Mouse (Mus musculus) megakaryocyte progenitor cell, adult 5-6 weeks (primary cell): ENCODE data around the gene Spg7. TPM values are rescaled to one million over a fixed set of nuclear protein-coding genes. Genes with fewer than 3 reads are reported as not detected.
"Not testable (repeated sequence)": the region's sequence is repeated elsewhere in the genome, so short reads cannot be mapped to it uniquely, and the experiment has no call there.

Experiments used
- ATAC-seq: replicated peaks from 2 replicates; pipeline ENCODE4 v1.8.0; 2016; ENCODE audit warnings: mild to moderate bottlenecking, moderate TSS enrichment, inconsistent platforms; ENCODE audit not compliant: poor library complexity
- total RNA-seq, 2 experiments: library from RNA; stranded (forward) in 1 of 2; stranded (reverse) in 1 of 2; fragments of 157-497, 149-512 nt in 1 of 2; fragments of 200-1000 nt in 1 of 2; gene quantifications; 2 replicates each; pipeline versions ENCODE4 v1.2.3 to v1.2.4; 2015 to 2017

Spg7 gene
- total RNA-seq, 2 experiments from 2014 or later: 49.6 to 61.1 TPM

- no peak for ATAC-seq
Observed at GRCm38 (mm10) chr8:123097786-123098584, 35.2 kb downstream of the Spg7 start.

- ATAC-seq: peak; percentile 57
Observed at GRCm38 (mm10) chr8:123100288-123100687, 37.5 kb downstream of the Spg7 start.

- no peak for ATAC-seq
Observed at GRCm38 (mm10) chr8:123101244-123101643, 38.5 kb downstream of the Spg7 start.

- ATAC-seq: peak; percentile 83
Observed at GRCm38 (mm10) chr8:123101735-123102685, 39.3 kb downstream of the Spg7 start, which contains the start of gene Rpl13. Gene Rpl13, plus strand, starts transcription at chr8:123102350.

- ATAC-seq: not testable (repeated sequence)
Observed at GRCm38 (mm10) chr8:123102855-123103254, 40.1 kb downstream of the Spg7 start.

- ATAC-seq: no peak
Observed at GRCm38 (mm10) chr8:123103285-123103684, 40.5 kb downstream of the Spg7 start.

GRCm38 (mm10) chr8:123104046-123104767, 41.5 kb downstream of the Spg7 start:
- no peak for ATAC-seq

GRCm38 (mm10) chr8:123105553-123106326, 43.0 kb downstream of the Spg7 start:
- ATAC-seq: peak; percentile 19; the same call in 1 of the 2 replicates

GRCm38 (mm10) chr8:123106531-123106930, 43.8 kb downstream of the Spg7 start:
- no peak for ATAC-seq

GRCm38 (mm10) chr8:123108010-123108409, 45.3 kb downstream of the Spg7 start:
- no peak for ATAC-seq

- ATAC-seq: no peak
Observed at GRCm38 (mm10) chr8:123108953-123109352, 46.2 kb downstream of the Spg7 start.

- peak; percentile 79 for ATAC-seq
Observed at GRCm38 (mm10) chr8:123110649-123111048, 47.9 kb downstream of the Spg7 start.

- no peak for ATAC-seq
Observed at GRCm38 (mm10) chr8:123112892-123113291, 50.1 kb downstream of the Spg7 start.

- peak; percentile 12 for ATAC-seq
Observed at GRCm38 (mm10) chr8:123113908-123114469, 51.2 kb downstream of the Spg7 start.

GRCm38 (mm10) chr8:123114644-123115043, 51.9 kb downstream of the Spg7 start:
- ATAC-seq: peak; percentile 5; the same call in 1 of the 2 replicates

- peak; percentile 16 for ATAC-seq
Observed at GRCm38 (mm10) chr8:123117127-123117731, 54.5 kb downstream of the Spg7 start, which contains the start of gene Cpne7. Gene Cpne7, plus strand, starts transcription at chr8:123117374.

- ATAC-seq: no peak
Observed at GRCm38 (mm10) chr8:123117744-123118143, 55.0 kb downstream of the Spg7 start.

GRCm38 (mm10) chr8:123122059-123122458, 59.3 kb downstream of the Spg7 start:
- no peak for ATAC-seq

- no peak for ATAC-seq
Observed at GRCm38 (mm10) chr8:123122670-123123069, 59.9 kb downstream of the Spg7 start.
